Mouse (Mus musculus) liver, adult 2 months (tissue): ENCODE measurements at regions not wholly inside any gene's neighbourhood (a gene's known extent, or its start where the extent isn't known, plus 50 kb on each side); places are given as distances from the start of the nearest gene placed in this dataset.
"Not testable (repeated sequence)": the region's sequence is repeated elsewhere in the genome, so short reads cannot be mapped to it uniquely, and the experiment has no call there.

Experiments used
- CTCF ChIP-seq: fragments of 200-500 bp; IDR thresholded peaks from 2 replicates; pipeline ENCODE4 v1.5.1; 2011; ENCODE audit warnings: low read depth, low read length, control low read depth
- POLR2A ChIP-seq: fragments of 200-500 bp; IDR thresholded peaks from 2 replicates; pipeline ENCODE4 v1.6.1; 2011; ENCODE audit warnings: low read length, control low read depth; ENCODE audit not compliant: insufficient read depth; ENCODE audit errors: extremely low read depth

DNA sequence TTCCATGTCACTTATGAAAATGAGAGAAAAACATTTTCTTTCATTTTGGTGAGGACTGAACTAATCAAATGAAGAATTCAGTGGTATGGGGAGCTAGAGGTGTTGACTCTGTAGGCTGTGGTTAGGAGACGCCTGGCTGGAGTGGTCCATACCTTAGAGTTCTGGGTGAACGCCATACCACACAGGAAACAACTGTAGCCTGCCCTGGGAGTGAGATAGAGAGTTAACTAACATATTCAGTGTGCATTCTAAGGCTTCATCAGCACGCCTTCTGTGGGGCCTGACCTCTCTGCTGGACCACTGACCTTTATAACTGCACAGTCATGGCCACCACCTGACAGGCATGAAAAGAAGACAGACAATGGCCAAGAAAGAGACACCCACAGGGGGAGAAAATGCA is 240.7 kb downstream of the Gm21738 start:
- not testable (repeated sequence) for TF ChIP-seq CTCF, POLR2A
